Mouse (Mus musculus) liver, embryonic 18 days (tissue): ENCODE measurements around the gene Olfr715. TPM values are rescaled to one million over a fixed set of nuclear protein-coding genes. Genes with fewer than 3 reads are reported as not detected.

Source experiments
- polyA plus RNA-seq: library from polyadenylated mRNA; depleted of rRNA; stranded (reverse); fragments of >200 nt; gene quantifications from 2 replicates; pipeline ENCODE4 v1.2.3, GENCODE M21; 2012; rRNA removed

Gene Olfr715
- polyA plus RNA-seq = not detected in 2 replicates

GRCm38 (mm10) chr7:107130983-107131382 lies at the start of gene Olfr715:
Gene Olfr715, minus strand, starts transcription at chr7:107131083.

DNA sequence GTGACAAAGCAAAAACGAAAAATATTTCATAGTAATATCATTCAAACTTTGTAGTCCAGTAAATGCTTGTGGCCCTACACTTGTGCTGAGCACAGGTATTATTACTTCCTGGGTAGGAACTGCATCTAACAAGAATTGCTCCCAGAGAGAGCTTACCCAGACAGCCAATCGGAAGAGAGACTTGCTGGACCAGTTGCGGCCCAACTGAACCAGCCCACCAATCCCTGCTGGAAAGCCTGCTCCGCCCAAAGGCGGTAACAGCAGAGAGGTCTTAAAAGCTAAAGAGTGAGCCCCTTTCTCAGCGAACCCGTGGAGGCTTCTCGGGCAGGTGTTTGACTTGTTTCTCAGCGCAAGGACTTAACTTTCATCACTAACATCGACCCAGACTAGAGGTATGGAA lies 35.8 kb upstream of the Olfr715 start, which contains the start of gene Nlrp14:
Nlrp14 (plus strand) TSS at position 301 of the 400 bp plus-strand sequence.

DNA sequence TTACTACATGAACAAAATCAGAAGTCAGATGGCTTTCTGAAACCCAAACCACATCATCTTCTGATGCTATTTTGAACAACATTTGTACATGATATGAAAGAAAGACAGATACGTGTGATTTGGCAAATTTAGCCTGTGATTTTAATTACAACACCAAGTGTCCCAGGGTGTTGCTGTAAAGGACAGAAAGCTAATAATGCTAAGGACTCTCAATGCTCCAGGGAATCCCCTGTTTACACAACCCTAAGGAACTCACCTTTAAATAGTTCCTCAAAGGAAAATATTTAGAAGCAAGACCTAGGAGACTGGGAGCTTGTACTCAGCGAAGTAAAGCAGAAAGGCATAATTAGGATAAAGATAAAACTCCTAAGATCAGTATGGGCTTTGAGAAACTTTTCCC lies 7.1 kb upstream of the Olfr715 start, which contains the start of gene Olfr716:
Olfr716 (plus strand) TSS at position 301 of the 400 bp plus-strand sequence.

DNA sequence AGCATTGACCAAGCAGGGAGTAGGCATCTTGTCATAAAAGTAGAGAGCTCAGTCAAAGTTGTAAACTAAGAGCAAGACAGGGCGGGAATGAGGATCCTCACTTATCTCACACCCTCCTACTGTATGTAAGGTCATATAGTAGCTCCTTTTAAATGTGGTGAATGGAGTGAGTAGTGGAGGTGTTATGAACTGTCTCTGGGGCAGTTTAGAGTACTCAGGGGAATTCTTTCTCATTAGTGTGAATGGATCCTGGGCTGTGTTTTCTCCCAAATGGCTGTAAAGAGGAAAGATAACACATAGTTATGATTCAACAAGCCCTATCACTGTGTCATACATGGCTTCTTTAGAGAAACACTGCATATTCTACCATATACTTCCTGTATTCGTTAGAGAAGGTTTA lies 20.6 kb downstream of the Olfr715 start, which contains the start of gene Olfr715b:
Olfr715b (minus strand) TSS at position 101 of the 400 bp plus-strand sequence.

GRCm38 (mm10) chr7:107092920-107093319 lies 38.0 kb downstream of the Olfr715 start, which contains the start of gene Olfr17:
Gene Olfr17, plus strand, starts transcription at chr7:107093220.

Other genes starting within 250 kb of the Olfr715 start
- not detected in 2 replicates for gene Olfr706, start 242.9 kb downstream of the Olfr715 start, polyA plus RNA-seq
- gene Olfr707, start 229.8 kb downstream of the Olfr715 start, polyA plus RNA-seq = not detected in 2 replicates
- gene Olfr1532-ps1, start 223.1 kb downstream of the Olfr715 start, polyA plus RNA-seq = not detected in 2 replicates
- not detected in 2 replicates for gene Olfr709-ps1, start 198.9 kb downstream of the Olfr715 start, polyA plus RNA-seq
- not detected in 2 replicates for gene Olfr710, start 182.8 kb downstream of the Olfr715 start, polyA plus RNA-seq
- gene Olfr6, start 167.1 kb downstream of the Olfr715 start, polyA plus RNA-seq = not detected in 2 replicates
- gene Olfr711, start 155.6 kb downstream of the Olfr715 start, polyA plus RNA-seq = not detected in 2 replicates
- not detected in 2 replicates for gene Olfr2, start 125.0 kb downstream of the Olfr715 start, polyA plus RNA-seq
- not detected in 2 replicates for gene Olfr713, start 99.9 kb downstream of the Olfr715 start, polyA plus RNA-seq
- gene Olfr714, start 60.1 kb downstream of the Olfr715 start, polyA plus RNA-seq = not detected in 2 replicates
- not detected in 2 replicates for gene Olfr17, start 37.9 kb downstream of the Olfr715 start, polyA plus RNA-seq
- not detected in 2 replicates for gene Olfr715b, start 20.7 kb downstream of the Olfr715 start, polyA plus RNA-seq
- gene Olfr716, start 7.2 kb upstream of the Olfr715 start, polyA plus RNA-seq = not detected in 2 replicates
- not detected in 2 replicates for gene Nlrp14, start 35.9 kb upstream of the Olfr715 start, polyA plus RNA-seq
- not detected in 2 replicates for gene Rbmxl2, start 78.4 kb upstream of the Olfr715 start, polyA plus RNA-seq
- 0.12 and 0.20 TPM in 2 replicates for gene Syt9, start 239.6 kb upstream of the Olfr715 start, polyA plus RNA-seq